Mouse (Mus musculus): Measurements from ENCODE around the gene Klk1b4.
"Not testable (repeated sequence)": the region's sequence is repeated elsewhere in the genome, so short reads cannot be mapped to it uniquely, and the experiment has no call there.

DNA sequence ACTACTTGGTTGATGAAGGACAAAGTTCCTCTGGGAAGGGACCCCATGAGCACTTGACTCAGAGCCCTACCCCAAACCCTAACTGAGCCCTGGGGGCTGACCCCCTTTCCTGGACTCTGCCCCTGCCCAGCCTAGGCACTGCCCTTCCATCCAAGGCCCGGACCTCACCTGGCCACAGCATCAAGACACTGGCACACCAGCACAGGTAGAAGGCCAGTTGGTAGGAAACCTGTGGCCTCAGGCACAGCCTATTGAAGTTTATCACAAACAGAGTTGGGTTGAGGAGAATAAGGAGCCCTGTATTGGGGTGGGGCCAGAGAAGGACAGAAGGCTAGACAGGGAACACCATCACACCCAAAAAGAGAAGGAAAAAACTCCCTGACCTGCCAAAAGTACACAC is 13.8 kb upstream of the Klk1b4 start:
- not testable (repeated sequence) for TF ChIP-seq CTCF (IDR thresholded peaks at IDR 0.05); POLR2A (IDR thresholded peaks at IDR 0.05; ENCODE audit: insufficient read depth, low read depth, low read length); EP300 (IDR thresholded peaks at IDR 0.05; ENCODE audit: insufficient read depth, low read depth, low read length)

All from heart, adult 2 months (tissue).